Mouse (Mus musculus): ENCODE measurements around the gene Ldlrad3.

DNA sequence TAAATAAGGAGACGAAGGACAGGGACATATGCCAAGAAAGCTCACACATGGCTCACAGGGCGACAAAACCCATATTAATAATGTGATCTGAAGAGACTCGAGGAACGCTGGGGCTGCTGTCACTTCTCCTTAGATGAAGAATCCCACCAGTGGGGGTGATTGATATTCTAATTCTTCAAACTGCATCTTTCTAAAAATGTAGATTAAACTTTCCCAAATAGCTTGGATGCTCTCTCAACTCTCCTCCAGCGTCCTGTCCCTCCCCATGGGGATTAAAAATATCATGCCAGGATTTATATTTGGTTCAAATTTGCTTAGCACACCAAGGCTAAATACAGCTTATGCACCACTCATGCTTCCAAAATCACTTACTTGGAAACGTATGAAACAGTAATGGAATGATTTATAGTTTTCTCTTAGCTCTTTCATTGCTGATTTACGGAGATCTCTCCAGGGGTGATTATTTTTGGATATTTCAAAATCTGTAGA, 182.4 kb downstream of the Ldlrad3 start:
- no peak for TF ChIP-seq CTCF (IDR thresholded peaks at IDR 0.05; ENCODE audit: low read depth)
- TF ChIP-seq EP300 (IDR thresholded peaks at IDR 0.05; ENCODE audit: low read depth) = no peak

Data from liver, postnatal 0 days (tissue).